Mouse (Mus musculus) CD4-positive, CD25-positive, alpha-beta regulatory T cell, adult 4 months (primary cell): ENCODE measurements around the gene Kcnrg. TPM values are rescaled to one million over a fixed set of nuclear protein-coding genes. Genes with fewer than 3 reads are reported as not detected.
"Not testable (repeated sequence)": the region's sequence is repeated elsewhere in the genome, so short reads cannot be mapped to it uniquely, and the experiment has no call there.

Source experiments
- ATAC-seq: one replicate; pipeline ENCODE4 v1.8.0; 2017
- polyA plus RNA-seq, 2 experiments: library from polyadenylated mRNA; unstranded; fragments of 100-300 nt; shearing (Covaris generic); gene quantifications; one replicate each; pipeline ENCODE4 v1.2.1; 2017

Kcnrg gene
- 1 to 10 TPM in 1 of 2 experiments, under 1 TPM in 1; 0.52 to 1.0 TPM for polyA plus RNA-seq

DNA sequence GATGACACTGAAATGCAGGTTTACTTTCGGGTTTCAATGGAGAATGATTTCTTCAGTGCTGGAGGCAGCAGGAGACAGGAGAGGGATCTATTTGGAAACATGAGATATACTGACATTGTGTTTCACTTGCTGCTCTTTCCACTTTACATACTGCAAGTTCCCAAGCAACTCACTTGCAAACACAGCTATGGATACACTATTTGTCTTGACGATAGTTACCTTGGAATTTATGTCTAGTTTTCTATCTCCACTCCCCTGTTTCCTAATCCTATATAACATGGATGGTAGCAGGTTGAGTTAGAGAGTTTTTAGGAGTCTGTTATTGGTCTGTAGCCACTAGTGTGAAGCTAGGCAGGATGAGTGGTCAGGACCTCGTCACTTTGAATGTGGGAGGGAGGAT, at the start of gene Kcnrg:
Kcnrg (plus strand) TSS at position 301 of the 400 bp plus-strand sequence.
- ATAC-seq: no peak

DNA sequence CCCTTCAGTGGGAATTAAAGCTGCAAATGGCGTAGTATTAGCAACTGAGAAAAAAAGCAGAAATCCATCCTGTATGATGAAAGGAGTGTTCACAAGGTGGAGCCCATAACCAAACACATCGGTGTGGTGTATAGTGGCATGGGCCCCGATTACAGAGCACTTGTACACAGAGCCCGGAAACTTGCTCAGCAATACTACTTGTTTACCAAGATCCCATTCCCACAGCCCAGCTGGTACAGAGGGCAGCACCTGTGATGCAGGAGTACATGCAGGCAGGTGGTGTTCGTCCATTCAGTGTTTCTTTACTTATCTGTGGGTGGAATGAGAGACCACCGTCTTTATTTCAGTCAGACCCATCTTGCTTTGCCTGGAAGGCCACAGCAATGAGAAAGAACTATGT, 48.4 kb upstream of the Kcnrg start:
- no peak for ATAC-seq

DNA sequence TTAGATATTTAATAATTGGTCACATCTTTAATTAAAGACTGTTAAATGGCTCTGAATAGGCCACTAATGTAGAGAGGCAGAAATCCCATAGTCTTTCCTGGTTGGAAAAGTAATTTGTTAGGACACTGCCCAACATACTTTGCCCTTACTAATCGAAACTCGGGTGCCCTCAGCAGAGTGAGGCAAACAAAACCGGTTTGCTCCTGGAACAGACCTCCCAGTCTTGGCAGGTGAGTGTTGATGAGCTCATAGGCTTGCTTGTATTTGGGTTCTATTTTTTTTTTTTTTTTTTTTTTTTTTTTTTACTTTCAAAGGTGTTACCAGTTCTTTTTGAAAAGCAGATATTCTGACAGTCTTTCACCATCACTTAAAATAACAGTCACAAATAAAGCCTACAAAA, 47.4 kb upstream of the Kcnrg start:
- no peak for ATAC-seq

DNA sequence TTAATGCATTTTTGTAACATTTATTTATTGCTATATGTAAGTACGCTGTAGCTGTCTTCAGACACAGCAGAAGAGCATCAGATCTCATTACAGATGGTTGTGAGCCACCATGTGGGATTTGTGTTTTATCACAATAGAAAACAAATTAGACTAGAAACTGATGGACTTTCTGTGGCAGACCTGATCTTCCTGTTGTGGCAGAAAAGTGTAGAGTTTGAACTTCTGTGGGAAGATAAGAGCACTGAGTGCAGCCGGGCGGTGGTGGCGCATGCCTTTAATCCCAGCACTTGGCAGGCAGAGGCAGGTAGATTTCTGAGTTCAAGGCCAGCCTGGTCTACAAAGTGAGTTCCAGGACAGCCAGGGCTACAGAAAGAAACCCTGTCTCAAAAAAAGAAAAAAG, 41.0 kb upstream of the Kcnrg start:
- ATAC-seq: not testable (repeated sequence)

DNA sequence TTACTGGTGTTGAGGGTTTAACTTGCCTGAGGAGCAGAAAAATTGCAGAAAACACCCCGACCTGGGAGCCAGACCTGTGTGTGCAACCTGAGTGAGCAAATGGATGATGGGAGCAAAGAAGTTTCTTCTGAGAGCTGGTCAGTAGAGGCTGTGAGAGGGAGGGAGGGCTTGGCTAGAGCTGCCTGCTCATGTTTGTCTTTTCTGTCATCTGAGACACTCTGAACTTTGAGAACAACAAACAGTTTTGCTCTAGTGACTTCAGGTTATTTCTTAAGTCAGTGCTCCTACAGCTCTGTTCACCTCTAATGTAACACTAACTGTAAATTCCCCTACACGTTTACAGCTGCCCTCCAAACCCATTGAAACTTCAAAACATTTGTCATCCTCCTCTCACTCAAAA, 37.9 kb upstream of the Kcnrg start:
- no peak for ATAC-seq

DNA sequence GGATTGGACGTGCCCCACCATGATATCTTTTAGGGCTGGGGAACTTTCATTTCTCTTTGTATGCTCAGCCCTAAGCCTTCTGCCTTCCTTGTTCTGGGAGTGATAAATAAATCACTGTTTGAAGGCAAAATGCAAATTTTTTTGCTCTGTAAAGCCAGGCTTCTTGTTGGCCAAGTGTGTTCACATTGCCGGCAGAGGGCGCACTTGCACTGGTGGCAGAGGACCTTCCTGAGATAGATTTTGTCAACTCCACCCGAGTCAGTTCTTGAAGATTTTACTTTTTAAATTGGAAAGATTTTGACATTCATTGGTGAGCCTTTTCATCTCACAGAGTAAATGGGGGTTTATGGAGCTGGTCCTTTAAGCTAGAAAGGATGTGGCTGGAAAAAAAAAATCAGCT, 35.9 kb upstream of the Kcnrg start:
- ATAC-seq: peak; percentile 74

DNA sequence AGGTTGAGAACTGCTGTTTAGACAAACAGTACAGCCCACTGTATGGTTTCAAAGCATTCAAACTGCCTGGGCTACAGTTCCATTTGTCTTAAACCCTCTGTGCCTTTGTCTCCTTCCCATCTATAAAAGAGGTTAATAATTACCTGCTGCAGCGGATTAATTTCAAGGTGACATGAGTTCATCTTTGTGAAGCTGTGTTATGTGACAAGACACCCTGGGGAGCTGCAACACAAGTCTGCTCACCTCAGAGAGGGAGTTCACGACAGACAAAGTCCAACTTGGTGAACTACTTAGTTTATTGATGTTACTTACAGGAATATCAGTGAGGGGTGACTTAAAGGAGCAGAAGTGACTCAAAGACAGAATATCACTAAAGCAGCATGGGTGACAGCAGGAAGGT, 35.1 kb upstream of the Kcnrg start:
- ATAC-seq: no peak

DNA sequence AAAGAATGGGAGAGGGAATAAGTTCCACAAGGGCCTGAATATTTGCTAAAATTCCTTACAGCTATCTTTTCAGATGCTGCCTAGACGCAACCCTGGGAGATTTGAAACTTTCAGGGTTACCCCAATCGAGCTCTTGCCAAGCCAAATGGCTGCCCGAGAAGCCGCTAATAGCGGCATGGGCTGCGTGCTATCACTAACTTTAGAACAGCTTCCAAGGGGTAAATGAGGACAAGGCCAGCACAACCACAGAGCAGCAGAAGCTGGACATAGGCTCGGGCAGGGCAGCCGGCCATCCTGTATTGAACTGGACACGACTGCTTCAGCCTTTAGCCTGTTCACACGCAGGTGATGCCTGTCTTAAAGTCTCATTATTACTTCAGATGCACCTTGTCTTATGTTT, 32.2 kb upstream of the Kcnrg start:
- no peak for ATAC-seq

DNA sequence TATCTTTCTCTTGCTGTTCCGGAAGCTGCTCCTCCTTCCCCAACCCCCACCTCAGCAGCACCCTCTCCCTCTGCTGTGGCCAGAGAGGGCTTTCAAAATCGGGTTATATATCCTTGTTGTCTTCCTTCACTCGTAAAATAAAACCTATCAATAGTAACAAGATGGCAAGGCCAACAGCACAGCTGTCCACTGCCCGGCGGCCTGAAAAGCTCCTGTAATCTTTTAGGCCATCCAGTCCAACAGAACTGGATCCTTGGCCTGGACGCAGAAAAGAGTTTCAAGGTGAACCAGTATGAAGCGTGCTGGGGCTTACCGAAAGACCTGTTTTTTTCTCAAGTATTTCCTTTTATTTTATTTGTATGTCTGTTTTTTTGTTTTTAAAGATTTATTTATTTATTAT, 31.3 kb upstream of the Kcnrg start:
- ATAC-seq: no peak

DNA sequence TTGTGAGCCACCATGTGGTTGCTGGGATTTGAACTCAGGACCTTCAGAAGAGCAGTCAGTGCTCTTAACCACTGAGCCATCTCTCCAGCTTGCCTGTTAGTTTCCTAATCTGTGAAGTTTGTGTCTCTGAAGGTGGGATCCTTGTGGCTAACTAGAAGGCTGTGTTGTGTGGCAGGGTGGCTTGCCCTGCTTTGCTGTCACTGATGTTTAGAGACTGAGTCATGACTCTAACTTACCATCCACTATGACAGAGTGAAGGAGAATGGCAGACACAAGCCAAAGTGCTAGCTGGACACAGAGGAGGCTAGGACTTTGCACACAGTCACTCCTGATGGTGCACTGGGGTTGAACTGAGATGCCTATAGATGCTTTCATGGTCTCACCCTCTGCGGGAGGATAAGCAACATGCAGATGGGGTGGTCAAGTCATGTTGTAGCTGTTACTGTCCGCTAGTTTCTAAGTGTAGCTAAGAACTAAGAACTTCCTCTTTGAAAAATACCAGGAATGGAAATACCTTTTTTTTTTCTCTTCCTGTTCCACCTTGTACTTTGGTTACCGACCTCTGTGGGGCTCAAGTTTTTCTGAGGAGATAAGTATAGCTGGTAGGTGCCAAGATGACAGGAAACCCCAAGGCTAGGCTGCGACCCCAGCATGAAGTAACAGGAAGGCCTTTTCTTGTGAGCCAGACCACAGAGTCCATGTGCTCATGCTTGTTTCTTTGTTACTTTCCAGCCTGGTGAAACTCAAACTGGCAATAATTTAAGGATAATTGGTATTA, 17.8 kb upstream of the Kcnrg start:
- ATAC-seq: no peak

DNA sequence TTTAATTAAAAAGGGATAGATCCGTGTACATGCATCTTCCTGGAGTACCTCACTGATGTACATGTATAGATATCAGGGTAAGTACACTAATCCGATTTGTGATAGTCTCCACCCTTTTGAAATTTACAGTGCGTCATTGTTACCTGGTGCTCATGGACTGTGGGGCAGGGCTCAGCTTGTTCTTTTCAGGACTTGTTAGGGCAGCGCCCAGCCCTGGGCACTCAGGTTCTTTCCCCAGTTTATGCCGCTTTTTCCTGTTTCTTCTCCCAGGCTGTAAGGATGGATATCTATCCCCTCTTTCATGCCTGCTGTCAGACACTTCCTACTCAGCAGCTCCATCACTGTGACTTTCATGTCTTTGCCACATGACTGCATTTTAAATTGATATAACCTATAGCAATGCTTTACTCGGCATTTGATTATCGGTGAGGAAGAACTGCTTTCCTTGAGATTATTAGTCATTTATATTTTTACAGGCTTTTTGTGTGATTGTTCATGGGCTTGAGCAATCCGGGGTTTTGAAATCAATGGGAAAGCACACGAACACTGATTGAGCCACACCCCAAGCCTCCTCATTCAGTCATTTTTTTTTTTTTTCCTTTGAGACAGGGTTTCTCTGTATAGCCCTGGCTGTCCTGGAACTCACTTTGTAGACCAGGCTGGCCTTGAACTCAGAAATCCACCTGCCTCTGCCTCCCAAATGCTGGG, 10.4 kb upstream of the Kcnrg start:
- no peak for ATAC-seq

DNA sequence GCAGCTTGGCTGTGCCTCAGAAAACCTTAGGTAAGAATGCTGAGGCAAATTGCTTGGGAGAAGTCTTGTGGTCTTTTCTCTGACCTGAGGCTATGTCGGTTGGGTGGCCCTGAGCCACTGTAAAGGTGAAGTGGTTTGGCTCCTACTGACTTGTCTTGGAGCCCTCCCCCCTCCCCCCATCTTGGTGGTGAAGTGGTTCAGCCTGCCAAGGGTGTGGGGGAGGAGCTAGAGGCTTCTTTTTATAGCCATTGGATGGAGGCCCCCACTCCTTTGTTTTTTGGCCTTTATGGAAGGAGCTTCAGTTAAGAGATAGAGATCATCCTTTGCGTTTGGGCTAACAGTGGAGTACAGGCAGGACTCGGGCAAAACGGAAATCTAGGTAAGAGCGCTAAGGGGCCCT, 9.3 kb upstream of the Kcnrg start, which contains the start of gene Trim13:
Trim13 (plus strand) TSS at position 280 of the 400 bp plus-strand sequence.
- ATAC-seq: no peak

DNA sequence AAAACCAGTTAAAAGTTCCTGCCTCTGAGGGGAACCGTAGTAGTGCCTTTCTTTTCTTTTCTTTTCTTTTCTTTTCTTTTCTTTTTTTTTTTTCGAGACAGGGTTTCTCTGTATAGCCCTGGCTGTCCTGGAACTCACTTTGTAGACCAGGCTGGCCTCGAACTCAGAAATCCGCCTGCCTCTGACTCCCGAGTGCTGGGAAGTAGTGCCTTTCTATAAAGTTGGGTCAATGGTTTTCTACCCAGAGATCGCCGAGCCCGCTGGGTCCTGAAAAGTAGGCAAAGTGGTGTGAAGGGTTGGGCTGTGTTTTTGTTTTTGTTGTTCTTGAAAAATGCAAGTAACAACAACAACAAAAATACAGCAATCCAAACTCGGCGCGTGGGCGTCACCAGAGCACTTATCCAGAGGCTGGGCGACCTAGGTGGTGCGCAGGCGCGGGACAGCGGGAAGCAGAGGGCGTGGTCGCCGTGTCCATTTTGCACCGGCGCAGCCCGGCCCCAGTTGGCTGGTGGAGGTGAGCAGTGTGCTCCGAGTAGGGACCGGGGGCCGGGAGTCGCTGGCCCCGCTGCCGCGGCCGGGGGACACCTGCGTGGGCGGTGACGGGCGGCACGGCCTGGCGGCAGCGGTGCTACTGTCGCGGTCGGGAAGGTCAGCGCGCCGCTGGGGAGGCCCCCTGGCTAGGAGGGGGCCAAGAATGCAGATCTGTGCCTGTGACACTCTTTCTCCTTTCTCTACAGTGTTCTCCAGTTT, 8.0 kb upstream of the Kcnrg start:
- peak; percentile 96 for ATAC-seq

DNA sequence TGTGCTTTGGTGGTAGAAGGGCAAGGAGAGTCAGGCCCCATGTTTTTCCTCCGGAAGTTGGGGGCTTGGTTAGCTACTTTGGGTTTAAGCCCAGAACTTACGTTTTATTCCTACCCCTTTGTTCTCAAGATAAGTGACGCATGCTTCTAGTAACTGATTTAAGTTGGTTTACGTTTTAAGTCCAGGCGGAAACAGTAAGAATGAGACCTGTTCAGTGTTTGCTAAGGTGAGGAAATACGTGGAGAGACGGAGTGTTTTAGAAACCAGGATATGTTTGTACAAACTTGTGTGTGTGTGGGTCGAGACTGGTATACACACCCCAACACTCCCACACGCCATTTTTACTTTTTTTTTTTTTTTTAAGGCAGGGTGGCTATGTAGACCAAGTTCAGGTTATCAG, 5.9 kb upstream of the Kcnrg start:
- ATAC-seq: no peak

DNA sequence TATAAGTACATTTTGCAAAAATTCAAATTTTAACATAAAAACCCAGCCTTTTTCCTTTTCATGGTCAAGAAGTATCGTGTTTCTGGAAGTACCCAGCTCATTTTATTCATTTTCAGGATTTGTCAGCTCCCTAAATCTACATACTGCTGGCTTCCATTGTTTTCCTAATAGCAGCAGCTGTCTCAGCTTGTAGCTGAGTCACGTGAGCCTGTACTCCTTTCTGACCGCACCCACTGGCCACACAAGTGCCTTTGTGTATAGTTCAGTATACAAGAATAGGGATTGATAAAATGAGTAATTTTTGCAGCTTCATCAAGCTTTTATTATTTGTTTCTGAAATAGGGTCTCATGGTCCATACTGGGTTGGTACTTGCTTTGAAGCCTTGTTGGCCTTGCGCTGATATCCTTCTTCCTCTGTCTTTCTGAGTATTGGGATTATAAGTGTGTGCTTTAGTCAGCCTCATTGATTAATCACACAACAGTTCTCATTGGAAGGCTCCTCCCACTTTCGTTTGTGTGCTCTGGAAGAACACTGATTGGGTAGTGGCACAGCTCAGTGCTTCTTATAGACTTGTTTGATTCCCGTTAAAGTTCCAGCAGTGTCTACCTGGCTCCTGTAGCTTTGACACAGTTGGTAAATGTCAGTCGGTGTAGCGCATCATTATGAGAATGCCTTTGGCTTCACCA, 4.0 kb upstream of the Kcnrg start:
- no peak for ATAC-seq

DNA sequence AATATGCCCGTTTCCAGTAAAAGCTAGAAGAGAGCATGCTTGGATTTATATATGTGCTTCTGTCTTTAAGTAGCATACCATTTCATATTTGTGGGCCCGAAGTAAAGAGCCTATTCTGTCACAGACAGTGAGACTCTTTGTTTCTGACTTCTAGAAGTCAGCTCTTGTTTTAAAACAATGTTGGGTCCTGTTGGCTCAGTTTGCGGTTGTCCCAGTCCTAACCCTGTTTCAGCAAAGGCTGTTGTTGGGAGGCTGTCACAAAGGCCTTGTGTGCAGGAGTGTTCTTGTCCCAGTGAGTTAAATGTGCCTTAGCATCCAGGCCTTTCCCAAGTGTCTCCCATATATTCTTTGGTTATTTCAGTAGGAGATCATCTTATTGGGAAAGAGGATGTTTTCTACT, 3.2 kb upstream of the Kcnrg start:
- ATAC-seq: no peak

DNA sequence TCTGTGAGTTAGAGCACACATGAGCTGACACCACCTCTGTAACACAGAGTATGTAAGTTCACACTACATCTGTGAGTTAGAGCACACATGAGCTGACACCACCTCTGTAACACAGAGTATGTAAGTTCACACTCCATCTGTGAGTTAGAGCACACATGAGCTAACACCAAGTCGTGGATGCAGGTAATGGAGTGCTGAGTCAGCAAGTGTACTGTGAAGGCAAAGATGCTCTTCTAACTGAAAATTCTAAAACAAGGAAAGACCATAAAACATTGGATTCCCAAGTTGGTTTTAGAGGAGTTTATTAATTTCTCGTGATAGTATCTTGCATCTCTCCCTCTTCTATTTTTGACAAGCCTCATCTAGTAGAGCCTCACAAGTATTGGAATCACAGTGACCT, 1.2 kb upstream of the Kcnrg start:
- ATAC-seq: not testable (repeated sequence)

DNA sequence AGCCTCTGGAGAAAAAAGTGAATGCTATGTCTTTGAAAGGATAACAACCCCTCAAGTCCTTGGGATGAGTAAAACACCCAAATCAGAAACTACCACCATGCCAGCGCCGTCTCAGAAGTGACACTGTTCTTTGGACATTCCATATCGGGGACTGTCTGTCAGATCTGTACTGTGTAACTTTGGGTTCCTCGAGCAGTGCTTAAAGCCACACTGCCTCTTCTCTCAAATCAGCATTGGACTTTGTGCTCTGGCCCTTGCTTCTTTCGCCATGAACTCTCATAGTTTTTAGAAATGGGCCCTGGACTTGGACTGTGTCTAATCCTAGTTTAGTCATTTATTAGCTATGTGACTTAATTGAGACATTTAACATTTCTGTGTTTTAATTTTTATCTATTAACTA, 4.5 kb downstream of the Kcnrg start:
- no peak for ATAC-seq

DNA sequence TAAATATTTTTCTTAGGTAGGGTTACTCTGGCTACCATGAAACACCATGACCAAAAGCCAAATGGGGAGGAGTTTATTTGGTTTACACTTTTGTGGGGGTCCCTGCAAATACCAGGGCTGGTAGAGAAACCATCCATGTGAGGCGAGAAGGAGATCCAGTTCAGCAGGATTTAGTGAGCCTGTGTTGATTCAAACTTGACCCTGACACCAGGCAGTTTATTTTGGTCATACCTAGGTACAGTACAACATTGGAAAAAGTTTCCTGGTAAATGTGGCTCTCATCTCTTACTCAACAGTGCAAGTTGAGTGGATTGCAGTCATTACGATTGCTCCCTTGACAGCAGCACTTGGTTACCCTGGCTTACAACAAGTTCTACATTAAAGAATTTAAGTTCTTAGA, 6.1 kb downstream of the Kcnrg start:
- ATAC-seq: no peak

DNA sequence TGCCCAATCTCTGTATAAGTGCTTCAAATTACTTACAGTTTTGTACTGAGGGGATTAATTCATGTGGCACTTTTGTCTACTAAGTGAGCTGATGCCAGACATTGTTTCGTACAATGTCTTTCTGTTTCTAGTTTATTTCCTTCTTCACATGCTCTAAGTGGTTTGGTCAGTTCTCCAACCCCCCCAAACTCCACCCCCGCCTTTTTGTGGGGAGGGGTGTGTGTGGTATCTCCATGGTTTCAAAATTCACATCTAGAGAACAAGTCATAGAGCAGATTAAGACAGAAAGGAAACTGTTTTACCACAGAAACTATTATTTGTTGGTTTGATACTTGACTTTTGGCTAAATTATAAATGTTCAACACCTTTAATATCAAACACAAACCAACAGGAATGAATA, 13.1 kb downstream of the Kcnrg start:
- ATAC-seq: no peak

DNA sequence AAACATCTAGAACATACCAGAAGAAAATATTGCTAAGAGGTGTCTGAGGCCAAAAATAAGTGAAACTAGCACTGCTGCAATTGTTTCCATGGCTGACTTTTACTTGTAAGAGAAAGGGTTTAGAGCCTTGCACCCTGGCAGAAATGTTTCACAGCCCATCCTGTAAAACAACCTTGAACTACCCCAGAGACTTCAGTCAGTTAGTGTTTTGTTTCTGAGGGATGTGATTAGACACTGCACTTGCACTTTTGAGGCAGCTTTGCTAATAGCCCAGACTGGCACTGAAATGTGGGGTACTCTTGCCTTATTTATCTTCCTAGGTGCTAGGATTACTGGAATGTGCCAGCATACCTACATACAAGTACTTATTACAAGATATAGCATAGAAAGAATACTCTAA, 28.7 kb downstream of the Kcnrg start:
- no peak for ATAC-seq

DNA sequence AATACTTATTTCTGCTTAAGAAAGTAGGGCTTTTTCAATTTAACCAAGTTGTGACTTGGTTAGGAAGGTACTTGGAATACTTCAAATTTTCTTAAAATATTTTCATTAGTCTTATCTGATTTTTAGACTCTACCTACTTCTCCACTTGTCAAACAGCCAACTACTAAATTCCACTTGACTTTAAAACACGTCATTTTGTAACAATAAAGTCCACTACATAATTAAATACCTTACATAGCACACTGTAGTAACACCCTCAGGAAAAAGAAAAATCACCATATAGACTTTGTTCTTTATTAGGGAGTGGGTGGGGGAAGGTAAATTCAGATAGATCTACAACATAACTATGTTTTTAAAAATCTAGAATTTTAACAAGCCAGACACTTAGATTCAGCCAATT, 35.4 kb downstream of the Kcnrg start:
- ATAC-seq: no peak

DNA sequence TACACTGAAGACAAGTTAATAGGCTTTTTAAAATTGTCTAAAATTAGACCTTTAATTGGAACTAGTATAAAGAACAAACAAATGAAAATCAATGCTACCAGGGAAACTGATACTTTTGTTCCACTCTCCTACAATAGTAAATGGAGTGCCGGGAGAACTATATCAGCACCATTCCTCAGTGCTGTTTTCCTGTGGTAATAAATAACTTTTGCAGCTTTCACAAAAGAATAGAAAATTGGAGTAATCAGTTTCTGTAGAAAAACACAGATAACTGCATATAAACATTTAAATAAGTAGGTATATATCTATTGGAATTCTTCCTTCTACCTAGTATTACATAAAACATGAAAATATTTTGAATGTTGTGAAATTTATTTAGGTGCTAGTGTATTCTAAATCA, 38.3 kb downstream of the Kcnrg start:
- no peak for ATAC-seq
